Comparison of ENCODE assay signal across 8 mouse cellular contexts in the genomic region with DNA sequence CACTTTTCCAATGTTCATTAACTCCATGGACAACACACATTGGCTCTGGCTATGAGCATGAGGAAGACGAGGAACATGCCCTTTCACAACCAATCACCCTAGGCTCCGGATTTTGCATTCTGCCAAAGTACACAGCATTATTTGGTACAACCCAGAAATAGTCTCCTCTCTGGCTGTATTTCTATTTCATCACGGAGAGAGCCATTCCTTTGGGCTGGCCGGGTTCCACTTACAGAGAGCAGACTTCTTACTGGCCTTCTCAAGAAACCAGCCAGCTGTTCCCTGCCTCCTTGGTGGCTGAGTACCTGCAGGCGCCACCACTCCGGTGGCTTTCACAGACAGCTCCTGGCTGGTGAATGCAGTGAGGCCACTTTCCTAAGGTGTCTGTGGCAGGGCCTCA. TPM values are rescaled to one million over a fixed set of nuclear protein-coding genes. Genes with fewer than 3 reads are reported as not detected.
DNase-seq lines count a peak whose midpoint lies in the region; ATAC-seq and TF ChIP-seq lines count a peak whose summit lies in the region.

A gene (plus strand): TSS at position 330 of the 400 bp plus-strand sequence.

- H3K36me3 ChIP-seq in forebrain, embryonic 10.5 days (replicated peaks): peaks cover 10% of the 10 kb centered on the region
- no peaks in the 10 kb centered on the region for H3K36me3 ChIP-seq in forebrain, embryonic 11.5 days (ENCODE audit: control insufficient read depth, insufficient read depth, low read length)
- peaks cover 3% of the 10 kb centered on the region; the same call in 1 of the 2 replicates for H3K36me3 ChIP-seq in ES-E14 (ENCODE audit: control insufficient read depth, insufficient read depth, low read length, poor library complexity, severe bottlenecking)
- H3K36me3 ChIP-seq in hindbrain, embryonic 13.5 days: peaks cover 6% of the 10 kb centered on the region
- H3K36me3 ChIP-seq in limb, embryonic 13.5 days: no peaks in the 10 kb centered on the region

- H3K4me2 ChIP-seq in forebrain, embryonic 11.5 days (ENCODE audit: low read depth, low read length, severe bottlenecking): no peak within 1 kb of the TSS
- H3K4me2 ChIP-seq in hindbrain, embryonic 13.5 days: peak within 1 kb of the TSS; percentile 68
- H3K4me2 ChIP-seq in limb, embryonic 13.5 days (replicated peaks): peak within 1 kb of the TSS; percentile 71

- 70% methylated on average over 6 of the region's 6 CpGs for WGBS in forebrain, embryonic 10.5 days
- 72% methylated on average over 6 of the region's 6 CpGs for WGBS in forebrain, embryonic 11.5 days
- 64% methylated on average over 6 of the region's 6 CpGs for WGBS in hindbrain, embryonic 13.5 days
- WGBS in limb, embryonic 13.5 days: 61% methylated on average over 6 of the region's 6 CpGs

- H3K27me3 ChIP-seq in forebrain, embryonic 10.5 days (ENCODE audit: poor library complexity, severe bottlenecking): peaks cover 58% of the 10 kb centered on the region
- peaks cover 32% of the 10 kb centered on the region for H3K27me3 ChIP-seq in forebrain, embryonic 11.5 days (ENCODE audit: control insufficient read depth, insufficient read depth, low read length)
- peaks cover 62% of the 10 kb centered on the region for H3K27me3 ChIP-seq in hindbrain, embryonic 13.5 days
- H3K27me3 ChIP-seq in limb, embryonic 13.5 days: peaks cover 61% of the 10 kb centered on the region

- H3K9me3 ChIP-seq in forebrain, embryonic 10.5 days: no peaks in the 10 kb centered on the region
- H3K9me3 ChIP-seq in forebrain, embryonic 11.5 days (ENCODE audit: control insufficient read depth, low read length): no peaks in the 10 kb centered on the region
- H3K9me3 ChIP-seq in ES-E14 (ENCODE audit: control insufficient read depth, insufficient read depth, low read depth, low read length): no peaks in the 10 kb centered on the region
- no peaks in the 10 kb centered on the region for H3K9me3 ChIP-seq in hindbrain, embryonic 13.5 days
- no peaks in the 10 kb centered on the region for H3K9me3 ChIP-seq in limb, embryonic 13.5 days

- H3K27ac ChIP-seq in forebrain, embryonic 10.5 days: no peak within 1 kb of the TSS
- H3K27ac ChIP-seq in forebrain, embryonic 11.5 days (ENCODE audit: low read depth, low read length): no peak within 1 kb of the TSS
- H3K27ac ChIP-seq in ES-E14 (ENCODE audit: insufficient read depth, low read depth, low read length, poor library complexity, severe bottlenecking): no peak within 1 kb of the TSS
- H3K27ac ChIP-seq in hindbrain, embryonic 13.5 days: no peak within 1 kb of the TSS
- no peak within 1 kb of the TSS for H3K27ac ChIP-seq in limb, embryonic 13.5 days

- H3K4me1 ChIP-seq in forebrain, embryonic 10.5 days: peaks cover 29% of the 10 kb centered on the region
- H3K4me1 ChIP-seq in forebrain, embryonic 11.5 days (replicated peaks; ENCODE audit: control insufficient read depth, insufficient read depth, low read length): peaks cover 8% of the 10 kb centered on the region; the same call in 1 of the 2 replicates
- H3K4me1 ChIP-seq in ES-E14 (ENCODE audit: control insufficient read depth in 2 of 2, insufficient read depth in 2 of 2, low read length in 2 of 2, poor library complexity in 1 of 2): peaks cover 2 to 19% of the 10 kb centered on the region in 2 experiments; a peak in 2 of 4 replicates
- H3K4me1 ChIP-seq in hindbrain, embryonic 13.5 days (replicated peaks): peaks cover 27% of the 10 kb centered on the region
- peaks cover 24% of the 10 kb centered on the region for H3K4me1 ChIP-seq in limb, embryonic 13.5 days

- no peak for ATAC-seq in forebrain, embryonic 11.5 days (replicated peaks; ENCODE audit: low FRiP score)
- ATAC-seq in hindbrain, embryonic 13.5 days (ENCODE audit: low FRiP score): no peak
- no peak for ATAC-seq in limb, embryonic 13.5 days (ENCODE audit: low FRiP score, low read depth)
- ATAC-seq in megakaryocyte-erythroid progenitor cell, adult 5-6 weeks (replicated peaks; ENCODE audit: low FRiP score, low TSS enrichment, poor library complexity, severe bottlenecking): no peak

- peak within 1 kb of the TSS; percentile 52; the same call in 1 of the 2 replicates for H3K4me3 ChIP-seq in forebrain, embryonic 10.5 days
- no peak within 1 kb of the TSS for H3K4me3 ChIP-seq in forebrain, embryonic 11.5 days (ENCODE audit: low read depth, low read length)
- H3K4me3 ChIP-seq in ES-E14 (ENCODE audit: insufficient read depth in 1 of 2, low read depth in 1 of 2, low read length in 2 of 2, poor library complexity in 1 of 2, severe bottlenecking in 1 of 2): peak within 1 kb of the TSS; percentile 37 to 63; a peak in 1 of 4 replicates
- H3K4me3 ChIP-seq in hindbrain, embryonic 13.5 days: peak within 1 kb of the TSS; percentile 39
- H3K4me3 ChIP-seq in limb, embryonic 13.5 days: peak within 1 kb of the TSS; percentile 41

- DNase-seq in forebrain, embryonic 10.5 days (ENCODE audit: extremely low spot score, low spot score): no peak
- DNase-seq in forebrain, embryonic 11.5 days (ENCODE audit: low spot score): no peak
- DNase-seq in ES-E14 (ENCODE audit: low read depth, low spot score): no peak
- DNase-seq in right cerebral cortex, postnatal 25 days: no peak
- DNase-seq in frontal cortex, postnatal 25 days (ENCODE audit: low spot score in 2 of 2): no peak

- in situ Hi-C loops in ES-E14 (cut with MboI; ENCODE audit: low sequenced_read_pairs in 2 of 2, unreplicated experiment in 2 of 2): loop anchor here in 1 of 2 experiments (10.0 kb wide), 1 partner anchor 278 kb away; a partner anchor contains a TSS

- H3K9ac ChIP-seq in forebrain, embryonic 11.5 days (ENCODE audit: low read length): no peak within 1 kb of the TSS
- H3K9ac ChIP-seq in ES-E14 (ENCODE audit: insufficient read depth, low read depth, low read length, poor library complexity, severe bottlenecking): no peak within 1 kb of the TSS
- H3K9ac ChIP-seq in hindbrain, embryonic 13.5 days: peak within 1 kb of the TSS; percentile 73
- H3K9ac ChIP-seq in limb, embryonic 13.5 days: no peak within 1 kb of the TSS

TF ChIP-seq in ES-E14, 5 proteins besides CTCF, POLR2A, EP300 and RAD21:
- TF ChIP-seq HCFC1 (IDR thresholded peaks at IDR 0.05; ENCODE audit: borderline replicate concordance, insufficient read depth, low read length) (no peak), MAFK (IDR thresholded peaks at IDR 0.05; ENCODE audit: insufficient read depth, low read depth, low read length) (no peak), ZNF384 (IDR thresholded peaks at IDR 0.05; ENCODE audit: low read depth, low read length) (no peak), CHD2 (IDR thresholded peaks at IDR 0.05; ENCODE audit: low read depth, low read length) (no peak), ZC3H11A (IDR thresholded peaks at IDR 0.05; ENCODE audit: borderline replicate concordance, low read depth, low read length) (no peak)
TF ChIP-seq in ES-E14: peak in this region for 0.

RNA-seq across cellular contexts. Expression of the gene that starts here (rescaled TPM):
- polyA plus RNA-seq in forebrain, embryonic 10.5 days (2016; fragmentation: Nextera tagmentation; extraction: Ambion mirVana): 0.79 and 1.2 TPM in 2 replicates
- polyA plus RNA-seq in forebrain, embryonic 11.5 days (2014; fragmentation: Nextera tagmentation; extraction: Ambion mirVana): 0.91 and 1.0 TPM in 2 replicates
- total RNA-seq in ES-E14 (2012; rRNA removed): 0.98 and 3.0 TPM in 2 replicates
- 3.1 and 4.6 TPM in 2 replicates for polyA plus RNA-seq in hindbrain, embryonic 13.5 days (2015; fragmentation: Nextera tagmentation; extraction: Ambion mirVana)
- polyA plus RNA-seq in limb, embryonic 13.5 days (2015; fragmentation: Nextera tagmentation; extraction: Ambion mirVana): 1.5 and 1.7 TPM in 2 replicates
- total RNA-seq in megakaryocyte-erythroid progenitor cell, adult 5-6 weeks (2014; fragmentation: Nextera tagmentation): not detected in 2 replicates
- not detected in 2 replicates for total RNA-seq in megakaryocyte-erythroid progenitor cell, adult 5-6 weeks (2017)
